Mouse (Mus musculus) spleen, postnatal 14 days (tissue): ENCODE data around the gene Trhr2.
A peak's percentile ranks its signal among the peaks of the same experiment; 100 is the strongest.

Experiments
- DNase-seq, 2 experiments: peaks; one replicate each; pipeline ENCODE4 v3.0.0; 2021 to 2022; ENCODE audit warnings: low spot score in 2 of 2

Trhr2 gene

GRCm38 (mm10) chr8:122360696-122361416 lies at the start of gene Trhr2:
TSS of gene Trhr2 (minus strand) at chr8:122360746.
- DNase-seq = no peak

- DNase-seq = no peak
Observed at GRCm38 (mm10) chr8:122407678-122408077, 47.1 kb upstream of the Trhr2 start.

GRCm38 (mm10) chr8:122405146-122405805 lies 44.7 kb upstream of the Trhr2 start:
- DNase-seq = no peak

GRCm38 (mm10) chr8:122398186-122398585 lies 37.6 kb upstream of the Trhr2 start:
- DNase-seq = no peak

- no peak for DNase-seq
Observed at GRCm38 (mm10) chr8:122395291-122395690, 34.7 kb upstream of the Trhr2 start.

- no peak for DNase-seq
Observed at GRCm38 (mm10) chr8:122393717-122394116, 33.2 kb upstream of the Trhr2 start.

- no peak for DNase-seq
Observed at GRCm38 (mm10) chr8:122390758-122391157, 30.2 kb upstream of the Trhr2 start.

GRCm38 (mm10) chr8:122389357-122389756 lies 28.8 kb upstream of the Trhr2 start:
- DNase-seq = no peak

GRCm38 (mm10) chr8:122383039-122383438 lies 22.5 kb upstream of the Trhr2 start:
- DNase-seq = no peak

- peak; percentile 99 for DNase-seq
Observed at GRCm38 (mm10) chr8:122376365-122377231, 16.1 kb upstream of the Trhr2 start, which contains the start of gene Zc3h18. TSS of gene Zc3h18 (plus strand) at chr8:122376609.

GRCm38 (mm10) chr8:122375751-122376364 lies 15.3 kb upstream of the Trhr2 start:
- DNase-seq = no peak

GRCm38 (mm10) chr8:122375320-122375719 lies 14.8 kb upstream of the Trhr2 start:
- no peak for DNase-seq

GRCm38 (mm10) chr8:122371706-122372105 lies 11.2 kb upstream of the Trhr2 start:
- DNase-seq = no peak

- peak; percentile 37 to 65 for DNase-seq
Observed at GRCm38 (mm10) chr8:122369665-122370064, 9.1 kb upstream of the Trhr2 start.

- no peak for DNase-seq
Observed at GRCm38 (mm10) chr8:122368494-122368893, 7.9 kb upstream of the Trhr2 start.

GRCm38 (mm10) chr8:122362967-122363366 lies 2.4 kb upstream of the Trhr2 start:
- DNase-seq = no peak

GRCm38 (mm10) chr8:122362271-122362670 lies 1.7 kb upstream of the Trhr2 start:
- DNase-seq = no peak

GRCm38 (mm10) chr8:122359111-122359775 lies 1.3 kb downstream of the Trhr2 start:
- DNase-seq = no peak

- no peak for DNase-seq
Observed at GRCm38 (mm10) chr8:122357641-122358040, 2.9 kb downstream of the Trhr2 start.

GRCm38 (mm10) chr8:122357202-122357601 lies 3.3 kb downstream of the Trhr2 start:
- DNase-seq = no peak
